Mouse (Mus musculus) embryonic facial prominence, embryonic 14.5 days (tissue): ENCODE measurements around the gene Flnb. TPM values are rescaled to one million over a fixed set of nuclear protein-coding genes. Genes with fewer than 3 reads are reported as not detected.
A peak's percentile ranks its signal among the peaks of the same experiment; 100 is the strongest.

Experiments used
- ATAC-seq: fragments of 200-750 bp; cut with Nextera tagmentation; 2 replicates; pipeline ENCODE4 v1.8.0; 2017; ENCODE audit warnings: low read depth, moderate number of reproducible peaks, moderate TSS enrichment
- DNase-seq: peaks from one replicate; pipeline ENCODE4 v3.0.0-alpha.2; 2015; ENCODE audit warnings: low spot score
- H3K27ac ChIP-seq: fragments of 300-500 bp; sonication (generic); replicated peaks from 2 replicates; pipeline ENCODE4 v1.5.1; 2014; ENCODE audit warnings: low read depth, mild to moderate bottlenecking, low read length, moderate library complexity
- H3K27me3 ChIP-seq: fragments of 300-500 bp; sonication (generic); replicated peaks from 2 replicates; pipeline ENCODE4 v1.6.1; 2014; ENCODE audit warnings: low read length; ENCODE audit not compliant: control insufficient read depth, insufficient read depth
- H3K36me3 ChIP-seq: fragments of 300-500 bp; sonication (generic); 2 replicates; pipeline ENCODE4 v1.6.1; 2014; ENCODE audit warnings: low read length, mixed read lengths; ENCODE audit not compliant: control insufficient read depth, insufficient read depth
- H3K4me1 ChIP-seq: fragments of 300-500 bp; sonication (generic); 2 replicates; pipeline ENCODE4 v1.6.1; 2014; ENCODE audit warnings: antibody characterized with exemption, low read length; ENCODE audit not compliant: control insufficient read depth, insufficient read depth
- H3K4me2 ChIP-seq: fragments of 300-500 bp; sonication (generic); 2 replicates; pipeline ENCODE4 v1.6.1; 2014; ENCODE audit warnings: low read depth, mild to moderate bottlenecking, low read length, moderate library complexity, mixed read lengths
- H3K4me3 ChIP-seq: fragments of 300-500 bp; sonication (generic); 2 replicates; pipeline ENCODE4 v1.5.1; 2014; ENCODE audit warnings: low read depth, mild to moderate bottlenecking, low read length
- H3K9ac ChIP-seq: fragments of 300-500 bp; sonication (generic); 2 replicates; pipeline ENCODE4 v1.6.1; 2014; ENCODE audit warnings: low read depth, mild to moderate bottlenecking, low read length, moderate library complexity, mixed read lengths
- H3K9me3 ChIP-seq: fragments of 300-500 bp; sonication (generic); 2 replicates; pipeline ENCODE4 v1.6.1; 2016; ENCODE audit warnings: low read length; ENCODE audit not compliant: control insufficient read depth
- WGBS: fragments of 180-500 bp; shearing (Covaris S2); extraction: QIAGEN DNeasy Blood & Tissue Kit; methylation state at CpG from one replicate; pipeline ENCODE4 v1.1.7; 2014; 5-methylcytosine and 5-hydroxymethylcytosine counted together
- polyA plus RNA-seq: library from polyadenylated mRNA; unstranded; fragments of >200 nt; fragmentation: Nextera tagmentation; extraction: Ambion mirVana; gene quantifications from 2 replicates; pipeline ENCODE4 v1.2.1, GENCODE M21; 2014

Flnb gene
- polyA plus RNA-seq, 1 experiment from 2014 or later = 26.7 TPM

DNA sequence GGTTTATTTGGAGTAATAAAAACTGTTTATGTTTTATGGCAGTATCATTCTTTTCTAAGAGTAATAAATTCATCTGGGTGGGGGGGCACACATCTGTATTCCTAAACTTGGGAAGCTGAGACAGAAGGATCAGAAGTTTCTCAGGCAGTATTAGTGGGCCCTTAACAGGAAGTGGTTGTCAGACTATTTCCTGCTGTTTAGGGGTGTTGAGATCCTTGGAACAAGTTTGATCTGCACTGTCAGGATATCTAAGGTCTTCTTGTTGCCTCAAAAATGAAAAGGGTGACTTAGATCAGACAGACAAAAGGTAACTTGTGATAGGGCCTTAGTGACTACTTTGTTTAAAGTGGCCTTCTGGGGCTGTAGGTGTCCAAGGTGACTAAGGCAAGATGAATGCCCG lies 160.4 kb downstream of the Flnb start:
- H3K27me3 ChIP-seq = no peaks in the 10 kb centered on the region
- no peak overlapping the region for H3K9ac ChIP-seq
- H3K36me3 ChIP-seq = no peaks in the 10 kb centered on the region
- ATAC-seq (no peak), DNase-seq (no peak)
- WGBS = 89% methylated on average over 1 of the region's 1 CpGs
- H3K27ac ChIP-seq = no peak overlapping the region
- no peak overlapping the region for H3K4me2 ChIP-seq
- no peak overlapping the region for H3K4me3 ChIP-seq
- no peaks in the 10 kb centered on the region for H3K9me3 ChIP-seq
- H3K4me1 ChIP-seq = no peaks in the 10 kb centered on the region

GRCm38 (mm10) chr14:7981226-7981625 lies 163.5 kb downstream of the Flnb start:
- ATAC-seq (no peak), DNase-seq (no peak)
- no peak overlapping the region for H3K9ac ChIP-seq
- H3K27me3 ChIP-seq = no peaks in the 10 kb centered on the region
- H3K9me3 ChIP-seq = no peaks in the 10 kb centered on the region
- H3K4me1 ChIP-seq = no peaks in the 10 kb centered on the region
- no peak overlapping the region for H3K4me3 ChIP-seq
- WGBS = 100% methylated on average over 1 of the region's 1 CpGs
- H3K36me3 ChIP-seq = no peaks in the 10 kb centered on the region
- H3K27ac ChIP-seq = no peak overlapping the region
- H3K4me2 ChIP-seq = no peak overlapping the region

DNA sequence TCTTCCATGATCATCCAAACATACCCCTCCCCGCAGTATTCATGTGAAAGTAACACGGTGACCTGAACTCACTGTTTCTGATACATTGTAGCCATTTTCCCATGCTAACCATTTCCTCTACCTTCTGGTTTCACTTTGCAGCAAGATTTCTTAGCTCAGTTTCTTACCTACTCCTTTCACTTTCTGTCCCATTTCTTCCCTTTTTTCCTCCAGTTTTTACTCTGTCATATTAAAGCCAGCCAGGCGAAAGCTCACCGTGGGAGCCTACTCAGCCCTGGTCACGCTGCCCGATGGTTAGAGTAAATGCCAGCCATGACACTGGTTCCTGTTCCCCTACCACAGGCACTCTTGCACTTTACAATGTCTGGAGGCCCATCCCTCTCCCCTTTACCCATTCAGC lies 169.2 kb downstream of the Flnb start:
- no peak overlapping the region for H3K9ac ChIP-seq
- ATAC-seq (no peak), DNase-seq (no peak)
- H3K27me3 ChIP-seq = no peaks in the 10 kb centered on the region
- no peak overlapping the region for H3K4me2 ChIP-seq
- 88% methylated on average over 6 of the region's 6 CpGs for WGBS
- no peaks in the 10 kb centered on the region for H3K4me1 ChIP-seq
- no peaks in the 10 kb centered on the region for H3K36me3 ChIP-seq
- no peaks in the 10 kb centered on the region for H3K9me3 ChIP-seq
- H3K27ac ChIP-seq = no peak overlapping the region
- no peak overlapping the region for H3K4me3 ChIP-seq

DNA sequence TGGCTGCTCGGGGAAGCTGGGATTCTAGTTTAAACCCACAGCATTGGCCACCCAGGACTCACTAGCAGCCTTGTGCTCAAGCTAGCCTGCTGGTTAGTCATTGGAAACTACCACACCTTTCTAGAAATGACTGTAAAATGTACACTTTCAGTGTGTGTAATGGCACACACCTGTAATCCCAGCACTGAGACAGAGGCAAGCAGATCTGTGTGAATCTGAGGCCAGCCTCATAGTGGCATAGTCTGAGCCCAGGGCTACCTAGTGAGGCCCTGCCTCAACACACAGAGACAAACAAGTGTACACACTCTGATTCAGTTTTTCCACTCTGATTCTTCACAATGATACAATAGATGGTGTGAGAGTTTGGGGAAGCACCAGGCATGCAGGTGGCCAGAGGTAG lies 171.6 kb downstream of the Flnb start:
- Histone ChIP-seq H3K4me3 (no peak overlapping the region), H3K27me3 (no peaks in the 10 kb centered on the region), H3K9me3 (no peaks in the 10 kb centered on the region), H3K4me1 (no peaks in the 10 kb centered on the region), H3K27ac (no peak overlapping the region), H3K9ac (no peak overlapping the region), H3K36me3 (no peaks in the 10 kb centered on the region), H3K4me2 (no peak overlapping the region)
- DNase-seq (no peak), ATAC-seq (no peak)
- 47% methylated on average over 1 of the region's 1 CpGs for WGBS

- no peak overlapping the region for H3K4me3 ChIP-seq
- H3K9me3 ChIP-seq = no peaks in the 10 kb centered on the region
- H3K4me2 ChIP-seq = no peak overlapping the region
- no peak overlapping the region for H3K27ac ChIP-seq
- 79% methylated on average over 3 of the region's 3 CpGs for WGBS
- H3K36me3 ChIP-seq = no peaks in the 10 kb centered on the region
- DNase-seq (no peak), ATAC-seq (no peak)
- H3K4me1 ChIP-seq = no peaks in the 10 kb centered on the region
- no peak overlapping the region for H3K9ac ChIP-seq
- no peaks in the 10 kb centered on the region for H3K27me3 ChIP-seq
These were observed 172.2 kb downstream of the Flnb start for GRCm38 (mm10) chr14:7989961-7990360.

DNA sequence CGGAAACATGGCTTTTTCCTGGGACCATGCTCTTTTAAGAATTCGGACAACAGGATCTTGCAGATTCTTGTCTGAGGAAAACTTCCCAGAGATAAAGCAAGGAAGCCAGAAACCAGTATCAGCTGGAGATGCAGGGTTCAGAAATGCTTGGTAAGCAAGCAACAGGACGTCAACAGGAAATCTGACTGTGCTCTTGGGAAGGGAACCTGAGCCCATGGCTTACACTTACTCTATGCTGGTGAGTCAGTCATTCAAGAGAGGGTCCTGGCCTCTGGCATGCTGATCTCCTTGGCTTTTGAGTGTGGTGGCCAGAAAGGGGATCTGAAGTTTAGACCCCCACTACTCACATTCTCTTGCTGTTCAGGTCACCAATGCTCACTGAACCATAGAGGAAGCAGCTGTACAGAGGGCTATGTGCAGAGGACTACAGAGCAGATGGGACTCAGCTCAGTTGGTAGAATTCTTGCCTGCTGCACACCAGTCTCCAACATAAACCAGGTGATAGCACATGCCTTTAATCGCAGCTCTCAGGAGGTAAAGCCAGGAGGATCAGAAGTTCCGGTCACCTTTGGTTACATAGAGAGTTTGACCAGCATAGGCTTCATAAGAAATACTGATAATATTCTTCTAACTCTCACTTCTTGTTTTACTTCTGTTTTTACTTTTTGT lies 173.5 kb downstream of the Flnb start:
- ATAC-seq (no peak), DNase-seq (peak; percentile 19)
- Histone ChIP-seq H3K27me3 (no peaks in the 10 kb centered on the region), H3K9ac (no peak overlapping the region), H3K4me3 (no peak overlapping the region), H3K36me3 (no peaks in the 10 kb centered on the region), H3K4me1 (no peaks in the 10 kb centered on the region), H3K27ac (no peak overlapping the region), H3K4me2 (no peak overlapping the region), H3K9me3 (no peaks in the 10 kb centered on the region)
- 71% methylated on average over 5 of the region's 5 CpGs for WGBS

DNA sequence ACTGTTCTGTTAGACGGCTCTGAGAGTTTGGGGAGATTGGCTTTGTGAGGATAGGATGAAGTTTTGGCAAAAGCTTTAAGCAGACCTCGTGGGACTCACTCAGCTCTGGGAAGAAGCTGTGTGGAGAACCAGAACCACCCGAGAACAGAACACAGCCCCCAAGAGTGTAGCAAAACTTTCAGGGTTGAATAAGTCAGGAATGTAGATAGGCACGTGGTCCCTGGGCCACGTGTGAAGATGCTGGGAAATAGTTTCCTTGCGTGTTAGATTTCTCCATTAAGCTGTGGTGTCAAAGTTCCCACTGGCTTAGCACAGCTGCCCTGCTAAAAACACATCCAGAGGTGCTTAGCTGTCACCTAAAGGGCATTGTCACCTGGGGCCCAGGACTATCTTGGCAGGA lies 174.4 kb downstream of the Flnb start:
- Histone ChIP-seq H3K27ac (no peak overlapping the region), H3K36me3 (no peaks in the 10 kb centered on the region), H3K27me3 (no peaks in the 10 kb centered on the region), H3K9ac (no peak overlapping the region), H3K9me3 (no peaks in the 10 kb centered on the region), H3K4me1 (peaks cover 2% of the 10 kb centered on the region; the same call in 1 of the 2 replicates), H3K4me3 (no peak overlapping the region), H3K4me2 (no peak overlapping the region)
- WGBS = 59% methylated on average over 6 of the region's 6 CpGs
- DNase-seq (no peak), ATAC-seq (no peak)

DNA sequence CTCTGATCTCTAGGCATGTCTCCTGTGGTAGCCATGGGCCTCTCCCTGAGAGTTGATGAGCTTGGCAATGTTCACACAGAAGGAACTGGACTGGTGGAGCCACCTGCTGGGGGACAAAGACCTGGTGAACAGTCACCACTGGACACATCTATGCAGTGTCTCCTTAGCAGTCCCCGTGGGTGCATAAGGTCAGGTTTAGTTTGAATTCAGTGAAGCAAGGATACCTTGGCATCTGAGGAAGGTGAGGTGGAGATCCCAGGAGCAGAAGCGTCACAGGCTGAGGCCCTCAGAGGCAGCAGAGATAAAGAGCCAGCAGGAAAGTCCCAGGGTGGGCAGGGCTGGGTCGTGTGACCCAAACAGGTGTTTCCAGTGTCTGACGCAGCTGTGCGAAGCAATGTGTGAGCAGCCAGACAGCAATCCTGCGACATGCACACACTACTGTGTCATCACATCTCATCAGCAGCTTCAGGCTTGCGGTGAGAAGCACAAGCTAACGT lies 176.6 kb downstream of the Flnb start, which contains the start of gene Dnase1l3:
Gene Dnase1l3 (minus strand): TSS at position 303 of the 497 bp plus-strand sequence.
- 0 out of 2 replicates have a peak, but pooled peaks cover under 1% of the 10 kb centered on the region for H3K27me3 ChIP-seq
- H3K36me3 ChIP-seq = no peaks in the 10 kb centered on the region
- H3K27ac ChIP-seq = no peak within 1 kb of the TSS
- WGBS = 61% methylated on average over 8 of the region's 8 CpGs
- H3K4me2 ChIP-seq = no peak within 1 kb of the TSS
- peaks cover 2% of the 10 kb centered on the region; the same call in 1 of the 2 replicates for H3K4me1 ChIP-seq
- ATAC-seq (no peak), DNase-seq (peak; percentile 29)
- H3K9me3 ChIP-seq = no peaks in the 10 kb centered on the region
- no peak within 1 kb of the TSS for H3K9ac ChIP-seq
- no peak within 1 kb of the TSS for H3K4me3 ChIP-seq

DNA sequence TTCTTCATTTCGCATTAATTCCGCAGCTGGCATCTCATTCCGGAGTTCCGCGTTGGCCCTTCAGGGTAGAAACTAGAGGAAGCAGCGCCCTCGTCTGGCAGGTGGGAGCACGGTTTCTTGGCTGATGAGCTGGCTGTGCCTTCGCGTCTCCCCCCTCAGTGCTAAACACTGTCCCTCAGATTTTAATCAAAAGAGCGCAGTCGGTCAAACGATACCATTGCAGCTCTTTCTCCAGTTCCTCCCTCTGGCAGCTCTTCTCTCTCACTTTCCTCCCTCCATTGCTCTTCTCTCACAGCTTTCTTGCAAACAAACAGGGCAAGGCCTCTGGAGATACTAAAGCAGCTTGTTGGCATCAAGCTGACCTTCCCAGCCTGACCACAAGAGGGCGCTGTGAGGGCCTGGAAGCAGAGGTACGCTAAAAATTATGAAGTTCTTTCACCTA lies 179.5 kb downstream of the Flnb start:
- peak; percentile 64 for ATAC-seq
- peaks cover 4% of the 10 kb centered on the region; the same call in 1 of the 2 replicates for H3K4me1 ChIP-seq
- H3K36me3 ChIP-seq = no peaks in the 10 kb centered on the region
- peak; percentile 89 for DNase-seq
- H3K27ac ChIP-seq = no peak overlapping the region
- peak overlapping the region; percentile 20; the same call in 1 of the 2 replicates for H3K4me3 ChIP-seq
- no peaks in the 10 kb centered on the region for H3K9me3 ChIP-seq
- H3K9ac ChIP-seq = 0 out of 2 replicates have a peak overlapping the region, but pooled peaks have one; percentile 38
- H3K4me2 ChIP-seq = peak overlapping the region; percentile 49
- 2% methylated on average over 15 of the region's 15 CpGs for WGBS
- peaks cover 25% of the 10 kb centered on the region for H3K27me3 ChIP-seq
